Mouse (Mus musculus) forebrain, embryonic 15.5 days (tissue): ENCODE data around the gene Kdm4d. TPM values are rescaled to one million over a fixed set of nuclear protein-coding genes. Genes with fewer than 3 reads are reported as not detected.

Source experiments
- polyA plus RNA-seq: library from polyadenylated mRNA; unstranded; fragments of >200 nt; fragmentation: Nextera tagmentation; extraction: Ambion mirVana; gene quantifications from 2 replicates; pipeline ENCODE4 v1.2.1, GENCODE M21; 2015

Kdm4d gene
- polyA plus RNA-seq, 1 experiment from 2014 or later = 0.52 TPM

Other genes with a start within 250 kb of the Kdm4d start
- gene Sesn3, start 225.4 kb downstream of the Kdm4d start, polyA plus RNA-seq = 13.3 and 14.4 TPM in 2 replicates
- 7.4 and 10.4 TPM in 2 replicates for gene Endod1, start 119.0 kb downstream of the Kdm4d start, polyA plus RNA-seq
- gene Cwc15, start 135 bp upstream of the Kdm4d start, polyA plus RNA-seq = 163 and 170 TPM in 2 replicates
- 9.4 and 9.6 TPM in 2 replicates for gene Amotl1, start 144.6 kb upstream of the Kdm4d start, polyA plus RNA-seq
- gene Piwil4, start 240.3 kb upstream of the Kdm4d start, polyA plus RNA-seq = 0.17 and 0.18 TPM in 2 replicates